Mouse (Mus musculus) embryonic fibroblast, embryonic 13.5 days (primary cell): ENCODE data around the gene H1fx. TPM values are rescaled to one million over a fixed set of nuclear protein-coding genes. Genes with fewer than 3 reads are reported as not detected.
A peak's percentile ranks its signal among the peaks of the same experiment; 100 is the strongest.
"Not testable (repeated sequence)": the region's sequence is repeated elsewhere in the genome, so short reads cannot be mapped to it uniquely, and the experiment has no call there.

ENCODE experiments used
- H3K27ac ChIP-seq: 2 replicates; pipeline ENCODE4 v1.5.1; 2012; ENCODE audit warnings: low read length, control low read depth, inconsistent platforms; ENCODE audit not compliant: insufficient read depth
- H3K4me1 ChIP-seq: 2 replicates; pipeline ENCODE4 v1.6.1; 2011; ENCODE audit warnings: low read length; ENCODE audit not compliant: control insufficient read depth, insufficient read depth
- H3K4me3 ChIP-seq: 2 replicates; pipeline ENCODE4 v1.5.1; 2011; ENCODE audit warnings: mild to moderate bottlenecking, control low read depth, low read length; ENCODE audit not compliant: insufficient read depth
- CTCF ChIP-seq: IDR thresholded peaks from 2 replicates; pipeline ENCODE4 v1.5.1; 2011; ENCODE audit warnings: mild to moderate bottlenecking, control low read depth, low read length, moderate library complexity, borderline replicate concordance; ENCODE audit not compliant: insufficient read depth
- POLR2A ChIP-seq: IDR thresholded peaks from 2 replicates; pipeline ENCODE4 v1.6.1; 2011; ENCODE audit warnings: low read depth, mild to moderate bottlenecking, control low read depth, low read length, moderate library complexity
- polyA plus RNA-seq: library from polyadenylated mRNA; stranded (reverse); fragments of >200 nt; gene quantifications from 2 replicates; pipeline ENCODE4 v1.2.4, GENCODE M21; 2011; ENCODE audit warnings: low read depth; ENCODE audit not compliant: missing spikeins, insufficient read length

H1fx gene
- polyA plus RNA-seq, 1 experiment, result 17.0 TPM

DNA sequence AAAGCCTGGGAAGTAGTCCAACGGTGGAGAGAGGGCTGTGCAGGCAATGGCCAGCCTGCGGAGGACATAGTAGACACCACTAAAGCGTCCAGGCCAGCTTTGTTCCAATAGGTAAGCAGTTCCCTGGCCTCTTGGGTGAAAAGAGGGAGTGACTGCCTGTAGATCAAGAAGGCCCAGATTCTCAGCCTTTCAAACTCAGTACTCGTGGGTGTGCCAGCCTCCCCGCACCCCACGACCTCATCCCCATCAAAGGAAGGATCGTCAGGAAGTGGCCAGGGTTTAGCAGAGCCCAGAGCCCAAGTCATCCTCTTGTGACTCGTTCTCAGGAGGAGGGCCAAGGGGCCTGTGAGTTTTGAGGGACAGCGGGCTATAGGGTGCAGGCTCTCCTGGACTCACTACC lies 1.1 kb upstream of the H1fx start:
- Histone ChIP-seq H3K27ac (no peak overlapping the region), H3K4me1 (no peaks in the 10 kb centered on the region), H3K4me3 (no peak overlapping the region)
- no peak for TF ChIP-seq CTCF
- TF ChIP-seq POLR2A, result no peak

DNA sequence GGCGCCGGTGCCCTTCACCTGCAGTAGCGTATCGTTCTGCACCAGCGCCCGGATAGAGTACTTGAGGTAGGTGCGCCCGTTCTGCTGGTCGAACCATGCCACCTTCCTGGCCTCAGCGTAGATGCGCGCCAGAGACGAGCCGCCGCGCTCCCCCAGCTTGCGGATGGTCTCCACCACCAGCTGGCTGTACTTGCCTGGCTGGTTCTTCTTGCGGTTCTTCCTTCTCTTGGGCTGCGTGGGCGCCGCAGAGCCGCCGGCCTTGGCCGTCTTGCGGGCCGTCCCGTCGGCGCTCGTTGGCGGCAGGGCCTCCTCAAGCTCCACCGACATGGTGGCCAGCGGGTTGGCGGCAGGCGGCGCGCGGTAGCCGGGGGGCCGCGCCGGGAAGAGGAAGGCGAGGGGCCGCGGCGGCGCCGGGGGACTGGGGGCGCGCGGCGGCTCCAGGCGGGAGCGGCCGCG lies 379 bp downstream of the H1fx start:
- TF ChIP-seq CTCF (no peak), POLR2A (no peak)
- peak overlapping the region; percentile 66 for H3K4me3 ChIP-seq
- no peaks in the 10 kb centered on the region for H3K4me1 ChIP-seq
- no peak overlapping the region for H3K27ac ChIP-seq

DNA sequence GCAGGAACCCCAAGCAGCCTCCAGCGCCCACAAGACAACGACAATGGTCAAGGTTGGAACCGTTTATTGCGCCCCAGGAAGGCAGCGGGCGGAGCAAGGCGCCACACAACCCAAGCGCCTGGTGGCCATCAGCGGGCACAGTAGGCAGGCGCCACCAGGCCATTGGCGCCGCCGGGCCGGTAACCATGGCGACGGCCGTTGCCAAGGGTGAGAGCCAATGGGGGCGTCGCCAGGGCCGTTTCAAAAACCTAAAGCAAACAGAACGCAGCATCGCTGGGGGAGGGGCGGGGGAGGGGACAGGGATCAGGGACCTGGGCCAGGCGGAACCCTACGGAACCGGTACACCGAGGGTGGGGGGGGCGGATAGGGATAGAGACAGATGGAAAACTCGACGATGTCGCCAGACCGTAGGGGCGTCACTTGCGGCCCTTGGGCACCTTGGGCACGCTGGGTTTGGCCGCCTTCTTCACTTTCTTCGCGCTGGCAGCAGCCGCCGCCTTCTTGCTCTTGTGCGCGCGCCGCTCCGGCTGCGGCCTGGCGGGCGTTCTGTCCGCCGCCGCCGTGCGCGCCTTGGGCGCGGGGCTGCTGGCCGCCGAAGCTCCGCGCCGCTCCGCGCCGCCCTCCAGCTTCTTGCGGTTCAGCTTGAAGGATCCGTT lies 935 bp downstream of the H1fx start:
- Histone ChIP-seq H3K4me3 (peak overlapping the region; percentile 66), H3K27ac (no peak overlapping the region), H3K4me1 (no peaks in the 10 kb centered on the region)
- TF ChIP-seq CTCF (no peak), POLR2A (no peak)

DNA sequence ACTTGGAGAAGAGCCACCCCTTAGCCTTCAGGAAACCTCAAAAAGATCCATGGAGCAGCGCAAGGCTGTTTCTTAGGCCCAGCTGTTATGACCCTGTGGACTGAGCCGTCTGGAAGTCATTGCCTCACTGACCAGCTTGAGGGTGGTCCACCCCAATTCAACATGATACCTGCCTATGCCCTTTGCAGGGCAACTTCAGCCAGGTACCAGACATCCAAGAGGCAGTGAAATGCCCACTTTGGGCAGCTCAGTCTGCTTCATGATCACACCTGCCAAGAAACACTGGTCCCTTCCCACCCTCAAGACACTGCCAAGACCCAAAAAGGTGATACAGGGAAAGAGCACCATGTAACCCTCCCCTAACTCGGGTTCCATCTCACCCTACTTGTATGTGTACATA lies 1.7 kb downstream of the H1fx start:
- TF ChIP-seq POLR2A, result peak; percentile 10; the same call in 1 of the 2 replicates
- TF ChIP-seq CTCF, result no peak
- H3K27ac ChIP-seq, result no peak overlapping the region
- H3K4me1 ChIP-seq, result no peaks in the 10 kb centered on the region
- H3K4me3 ChIP-seq, result no peak overlapping the region

DNA sequence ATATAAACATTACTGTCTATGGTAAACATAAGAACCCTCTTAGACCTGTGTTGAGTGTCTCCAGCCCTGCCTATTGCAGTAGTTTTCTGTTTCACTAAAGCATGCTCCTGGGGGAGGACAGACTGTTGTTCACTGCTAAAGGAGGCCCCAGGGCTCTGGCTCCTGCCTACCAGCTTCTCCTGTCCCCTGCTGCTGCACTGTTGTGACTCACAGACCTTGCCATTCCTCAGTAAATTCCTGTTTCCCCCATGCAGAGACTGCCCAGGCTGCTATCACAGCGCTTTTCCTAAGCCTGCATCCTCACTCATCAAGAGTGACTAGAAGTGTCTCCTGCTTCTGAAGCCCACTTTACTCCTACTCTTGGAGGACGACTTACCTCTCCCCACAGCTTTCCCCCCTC lies 11.4 kb downstream of the H1fx start:
- TF ChIP-seq POLR2A (no peak), CTCF (no peak)
- Histone ChIP-seq H3K4me3 (no peak overlapping the region), H3K27ac (no peak overlapping the region)

DNA sequence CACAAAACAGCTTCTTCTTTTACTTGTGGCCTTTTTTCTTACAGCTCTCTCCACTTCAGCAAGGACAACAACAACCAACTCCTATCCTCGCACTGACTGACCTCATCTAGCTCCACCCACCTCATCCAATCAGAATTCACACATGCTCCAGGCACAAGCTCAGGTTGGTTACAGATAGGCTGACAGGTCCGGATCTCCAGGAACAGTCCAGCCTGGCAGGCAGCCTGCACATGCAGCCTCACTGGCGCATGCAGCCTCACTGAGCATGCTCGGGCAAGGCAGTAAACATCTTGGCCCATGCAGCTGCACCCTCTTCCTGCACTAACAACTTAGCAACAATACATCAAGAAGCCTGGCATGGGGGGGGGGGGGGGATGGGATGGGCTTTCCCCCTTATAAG lies 19.0 kb downstream of the H1fx start:
- not testable (repeated sequence) for H3K4me3 ChIP-seq, H3K27ac ChIP-seq, H3K4me1 ChIP-seq

More for the DNA sequence above, 11.4 kb downstream of the H1fx start:
- H3K4me1 ChIP-seq, result no peaks in the 10 kb centered on the region

DNA sequence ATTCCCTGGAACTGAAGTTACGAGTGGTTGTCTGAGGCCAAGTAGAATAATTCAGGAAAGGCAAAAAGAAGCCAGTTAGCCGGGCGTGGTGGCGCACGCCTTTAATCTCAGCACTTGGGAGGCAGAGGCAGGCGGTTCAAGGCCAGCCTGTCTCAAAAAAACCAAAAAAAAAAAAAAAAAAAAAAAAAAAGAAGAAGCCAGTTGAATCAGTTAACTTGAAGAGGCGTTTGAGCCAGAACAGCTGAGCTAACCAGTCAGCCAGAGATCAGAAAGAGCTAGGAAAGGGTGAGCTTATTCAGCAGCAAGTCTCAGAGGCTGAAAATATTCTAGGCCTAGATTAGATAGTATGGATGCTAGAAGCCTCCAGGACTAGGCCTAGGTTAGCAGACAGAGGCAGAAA lies 39.3 kb downstream of the H1fx start:
- no peaks in the 10 kb centered on the region for H3K4me1 ChIP-seq
- TF ChIP-seq POLR2A, result no peak
- TF ChIP-seq CTCF, result no peak
- no peak overlapping the region for H3K4me3 ChIP-seq
- H3K27ac ChIP-seq, result no peak overlapping the region

DNA sequence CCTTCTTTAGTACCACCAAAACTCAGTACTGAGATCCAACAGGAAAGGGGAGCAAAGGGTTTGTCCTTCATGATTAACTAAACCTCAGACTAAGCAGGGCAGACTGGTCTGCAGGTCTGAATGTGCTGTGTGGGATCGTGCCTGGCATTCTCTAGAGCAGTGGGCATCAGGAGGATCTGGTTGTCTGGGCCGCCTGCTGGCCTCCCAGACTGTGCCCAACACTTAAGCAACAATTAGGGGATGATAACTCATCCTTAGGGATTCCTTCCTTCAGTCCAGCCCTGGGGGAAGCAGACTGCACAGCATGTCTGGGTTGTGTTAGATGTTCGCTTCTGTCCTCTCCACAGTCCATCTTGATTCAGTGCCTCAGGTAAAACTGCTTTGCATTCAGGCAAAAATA lies 42.5 kb downstream of the H1fx start:
- Histone ChIP-seq H3K4me3 (no peak overlapping the region), H3K27ac (no peak overlapping the region), H3K4me1 (no peaks in the 10 kb centered on the region)
- TF ChIP-seq POLR2A (no peak), CTCF (no peak)

DNA sequence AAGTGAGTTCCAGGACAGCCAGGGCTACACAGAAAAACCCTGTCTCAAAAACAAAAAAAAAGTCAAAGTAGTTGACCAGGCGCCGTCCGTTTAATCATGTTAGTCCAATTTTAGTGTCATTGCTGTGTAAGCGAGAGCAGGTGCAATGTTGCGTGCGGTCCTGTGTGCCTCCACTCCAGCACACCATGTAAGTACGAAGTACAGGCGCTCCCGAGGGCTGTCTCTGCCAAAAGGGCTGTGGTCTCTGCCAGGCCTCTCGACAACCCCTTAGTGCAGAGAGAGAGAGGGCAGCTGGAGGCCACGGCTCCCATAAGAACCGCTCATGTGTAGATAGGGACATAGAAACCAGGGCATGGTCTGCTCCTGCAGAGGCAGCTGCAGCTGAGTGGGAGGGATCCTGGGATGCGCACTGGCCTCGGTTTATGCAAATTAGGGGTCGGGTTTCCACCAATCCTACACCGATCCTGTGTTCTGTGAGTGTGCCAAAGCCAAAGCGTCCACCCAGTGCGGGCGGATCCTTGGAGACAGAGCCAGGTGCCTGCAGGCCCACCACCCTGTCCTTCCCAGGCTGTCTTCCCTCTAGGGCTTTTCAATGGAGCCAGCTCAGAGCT lies 44.2 kb downstream of the H1fx start:
- H3K4me3 ChIP-seq, result no peak overlapping the region
- TF ChIP-seq CTCF (no peak), POLR2A (no peak)
- no peak overlapping the region for H3K27ac ChIP-seq

DNA sequence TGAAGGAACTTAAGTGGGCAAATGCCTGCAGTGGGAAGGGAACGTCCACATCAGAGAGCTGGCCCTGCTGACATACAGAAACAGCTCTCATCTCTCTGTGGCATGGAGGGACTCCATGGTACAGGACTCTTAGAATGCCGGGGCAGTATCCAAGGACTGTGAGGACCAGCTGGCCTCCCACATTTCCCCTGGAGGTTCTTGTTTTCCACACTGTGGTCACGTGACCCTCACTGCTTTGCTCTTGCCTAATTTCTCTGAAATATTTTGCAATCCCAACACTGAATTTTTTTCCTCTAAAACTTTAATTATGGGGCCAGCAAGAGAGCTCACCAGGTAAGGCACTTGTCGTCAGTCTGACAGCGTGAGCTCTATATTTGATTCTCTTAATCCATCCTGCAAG lies 46.4 kb downstream of the H1fx start:
- no peak for TF ChIP-seq CTCF
- no peak for TF ChIP-seq POLR2A

More for the DNA sequence above, 44.2 kb downstream of the H1fx start:
- H3K4me1 ChIP-seq, result no peaks in the 10 kb centered on the region

More for the DNA sequence above, 46.4 kb downstream of the H1fx start:
- Histone ChIP-seq H3K27ac (no peak overlapping the region), H3K4me1 (no peaks in the 10 kb centered on the region), H3K4me3 (no peak overlapping the region)

Other genes starting within 250 kb of the H1fx start
- gene Gp9, start 203.6 kb downstream of the H1fx start, polyA plus RNA-seq, result not detected in 2 replicates
- 15.5 and 23.6 TPM in 2 replicates for gene Rab43, start 169.5 kb downstream of the H1fx start, polyA plus RNA-seq
- gene Gm45140, start 145.8 kb downstream of the H1fx start, polyA plus RNA-seq, result 2.5 and 8.9 TPM in 2 replicates
- 48.9 and 52.5 TPM in 2 replicates for gene Isy1, start 142.8 kb downstream of the H1fx start, polyA plus RNA-seq
- gene Cnbp, start 130.5 kb downstream of the H1fx start, polyA plus RNA-seq, result 353 and 374 TPM in 2 replicates
- 230 TPM in 2 replicates for gene Copg1, start 93.8 kb downstream of the H1fx start, polyA plus RNA-seq
- 22.2 and 23.4 TPM in 2 replicates for gene Hmces, start 67.7 kb downstream of the H1fx start, polyA plus RNA-seq
- 255 and 279 TPM in 2 replicates for gene Rab7, start 63.6 kb upstream of the H1fx start, polyA plus RNA-seq
- 336 and 384 TPM in 2 replicates for gene Rpn1, start 102.8 kb upstream of the H1fx start, polyA plus RNA-seq
- 6.4 and 10.9 TPM in 2 replicates for gene Gata2, start 212.3 kb upstream of the H1fx start, polyA plus RNA-seq
- gene Dnajb8, start 240.6 kb upstream of the H1fx start, polyA plus RNA-seq, result not detected in 2 replicates